17 mouse cellular contexts compared by ENCODE assay signal in the genomic region with DNA sequence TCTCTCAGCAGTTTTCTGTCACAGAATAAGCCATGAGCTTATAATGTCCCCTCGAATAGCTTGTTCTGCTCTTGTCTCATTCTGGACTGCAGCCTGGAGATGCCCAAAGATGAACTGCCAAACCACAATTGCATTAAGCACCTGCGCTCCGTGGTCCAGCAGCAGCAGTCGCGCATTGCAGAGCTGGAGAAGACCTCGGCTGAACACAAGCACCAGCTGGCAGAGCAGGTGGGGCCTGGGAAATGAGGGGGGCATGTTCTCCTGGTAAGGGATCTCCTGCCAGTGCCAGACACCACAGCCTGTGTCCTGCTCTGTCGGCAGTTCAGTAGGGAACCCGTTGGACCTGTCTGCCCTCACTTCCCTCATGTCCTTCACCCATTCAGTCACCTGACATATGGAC. TPM values are rescaled to one million over a fixed set of nuclear protein-coding genes. Genes with fewer than 3 reads are reported as not detected.
DNase-seq lines count a peak whose midpoint lies in the region; ATAC-seq and TF ChIP-seq lines count a peak whose summit lies in the region.
"Had no signal": no experiment of that assay in that cellular context is flagged by ENCODE, and none has a peak within 500 bp of the region (broad histone marks: within the 10 kb centered on the region; RNA-seq: fewer than 3 reads in every experiment).

No protein-coding gene starts in this region.

- no peak overlapping the region for H3ac ChIP-seq in myocyte (ENCODE audit: control insufficient read depth, insufficient read length)

- H3K9me3 ChIP-seq in hindbrain, postnatal 0 days (ENCODE audit: low read length): no peaks in the 10 kb centered on the region
- H3K9me3 ChIP-seq in hindbrain, embryonic 11.5 days (ENCODE audit: control insufficient read depth, low read length): no peaks in the 10 kb centered on the region
- H3K9me3 ChIP-seq: forebrain, embryonic 15.5 days; liver, embryonic 12.5 days; neural tube, embryonic 12.5 days had no signal

- ATAC-seq in hindbrain, postnatal 0 days: no peak
- ATAC-seq in hindbrain, embryonic 11.5 days (ENCODE audit: low FRiP score): no peak
- ATAC-seq: forebrain, embryonic 15.5 days; hindbrain, embryonic 16.5 days; liver, embryonic 12.5 days; midbrain, embryonic 16.5 days had no signal

- no peaks in the 10 kb centered on the region for H3K4me1 ChIP-seq in hindbrain, postnatal 0 days (ENCODE audit: insufficient read depth, low read length)
- H3K4me1 ChIP-seq in hindbrain, embryonic 11.5 days (replicated peaks; ENCODE audit: control insufficient read depth, insufficient read depth, low read length): no peaks in the 10 kb centered on the region
- peaks cover 50% of the 10 kb centered on the region for H3K4me1 ChIP-seq in spleen, adult 2 months (ENCODE audit: control insufficient read depth, insufficient read depth, insufficient read length)
- H3K4me1 ChIP-seq: forebrain, embryonic 15.5 days; liver, embryonic 12.5 days; neural tube, embryonic 12.5 days had no signal

- TF ChIP-seq POLR2A in spleen, adult 2 months (IDR thresholded peaks at IDR 0.05; ENCODE audit: low read depth, low read length): no peak
- TF ChIP-seq POLR2A in myocyte (IDR thresholded peaks at IDR 0.05; ENCODE audit: insufficient read length, low read depth): no peak

- no peak overlapping the region for H3K4me2 ChIP-seq in hindbrain, postnatal 0 days (ENCODE audit: low read depth, low read length)
- H3K4me2 ChIP-seq in hindbrain, embryonic 11.5 days (replicated peaks; ENCODE audit: low read depth, low read length): no peak overlapping the region
- no peak overlapping the region for H3K4me2 ChIP-seq in myocyte (ENCODE audit: low read depth)
- H3K4me2 ChIP-seq: forebrain, embryonic 15.5 days; liver, embryonic 12.5 days; neural tube, embryonic 12.5 days had no signal

- TF ChIP-seq CTCF in hindbrain, postnatal 0 days (IDR thresholded peaks at IDR 0.05; ENCODE audit: low read depth): no peak
- TF ChIP-seq CTCF in spleen, adult 2 months (IDR thresholded peaks at IDR 0.05; ENCODE audit: extremely low read depth, insufficient read depth, insufficient read length, insufficient replicate concordance): no peak

- H3K4me3 ChIP-seq in hindbrain, postnatal 0 days (ENCODE audit: low read length): no peak overlapping the region
- H3K4me3 ChIP-seq in hindbrain, embryonic 11.5 days (ENCODE audit: low read depth, low read length): no peak overlapping the region
- H3K4me3 ChIP-seq in spleen, adult 2 months (ENCODE audit: extremely low read depth, insufficient read depth, insufficient read length): no peak overlapping the region
- no peak overlapping the region for H3K4me3 ChIP-seq in myocyte
- H3K4me3 ChIP-seq: forebrain, embryonic 15.5 days; heart, adult 2 months; liver, embryonic 12.5 days; neural tube, embryonic 12.5 days had no signal

- H3K9ac ChIP-seq in hindbrain, postnatal 0 days (replicated peaks; ENCODE audit: low read length): no peak overlapping the region
- H3K9ac ChIP-seq in hindbrain, embryonic 11.5 days (ENCODE audit: low read depth, low read length): no peak overlapping the region
- H3K9ac ChIP-seq: forebrain, embryonic 15.5 days; liver, embryonic 12.5 days; neural tube, embryonic 12.5 days had no signal

- DNase-seq in hindbrain, postnatal 0 days (ENCODE audit: low spot score): peak; percentile 42
- no peak for DNase-seq in hindbrain, embryonic 11.5 days (ENCODE audit: low spot score)
- no peak for DNase-seq in spleen, adult 2 months (ENCODE audit: low read depth in 1 of 2, low spot score in 2 of 2)
- no peak for DNase-seq in spleen, adult 18-20 months
- DNase-seq in cerebellum, adult 18-20 months: peak; percentile 63 to 72
- no peak for DNase-seq in testis, postnatal 14 days (ENCODE audit: low spot score)
- DNase-seq: gastrocnemius, postnatal 10 days; heart, adult 2 months; kidney, postnatal 14 days had no signal

- no peaks in the 10 kb centered on the region for H3K27me3 ChIP-seq in hindbrain, postnatal 0 days (ENCODE audit: insufficient read depth, low read length)
- no peaks in the 10 kb centered on the region for H3K27me3 ChIP-seq in hindbrain, embryonic 11.5 days (ENCODE audit: control insufficient read depth, insufficient read depth, low read length)
- no peaks in the 10 kb centered on the region for H3K27me3 ChIP-seq in spleen, adult 2 months (ENCODE audit: control insufficient read depth, insufficient read depth, low read length)
- no peaks in the 10 kb centered on the region for H3K27me3 ChIP-seq in myocyte (ENCODE audit: control insufficient read depth, insufficient read depth, insufficient read length)
- H3K27me3 ChIP-seq: forebrain, embryonic 15.5 days; liver, embryonic 12.5 days; neural tube, embryonic 12.5 days had no signal

- H3K79me2 ChIP-seq in myocyte (ENCODE audit: control insufficient read depth, insufficient read depth): no peaks in the 10 kb centered on the region

- peak overlapping the region; percentile 57; the same call in 1 of the 2 replicates for H3K27ac ChIP-seq in hindbrain, postnatal 0 days
- H3K27ac ChIP-seq in hindbrain, embryonic 11.5 days (ENCODE audit: low read depth, low read length): no peak overlapping the region
- H3K27ac ChIP-seq in spleen, adult 2 months (ENCODE audit: insufficient read depth, low read length): peak overlapping the region; percentile 63
- H3K27ac ChIP-seq: liver, embryonic 12.5 days; neural tube, embryonic 12.5 days had no signal

- H3K36me3 ChIP-seq in hindbrain, postnatal 0 days (ENCODE audit: insufficient read depth, low read length): peaks cover 41% of the 10 kb centered on the region
- H3K36me3 ChIP-seq in hindbrain, embryonic 11.5 days (ENCODE audit: control insufficient read depth, insufficient read depth, low read length): peaks cover 8% of the 10 kb centered on the region; the same call in 1 of the 2 replicates
- peaks cover 14% of the 10 kb centered on the region for H3K36me3 ChIP-seq in spleen, adult 2 months (ENCODE audit: control insufficient read depth, insufficient read depth, low read length)
- peaks cover 32% of the 10 kb centered on the region for H3K36me3 ChIP-seq in myocyte (ENCODE audit: control insufficient read depth, insufficient read depth)

- WGBS in hindbrain, postnatal 0 days: 73% methylated on average over 8 of the region's 8 CpGs
- 96% methylated on average over 8 of the region's 8 CpGs for WGBS in hindbrain, embryonic 11.5 days
- 38% methylated on average over 8 of the region's 8 CpGs for WGBS in spleen, adult 2 months

TF ChIP-seq in myocyte, 11 proteins besides CTCF, POLR2A, EP300 and RAD21:
- TF ChIP-seq MYOG (IDR thresholded peaks at IDR 0.05; ENCODE audit: control insufficient read depth in 1 of 3, insufficient read depth in 1 of 3, insufficient read length in 2 of 3, low read depth in 2 of 3) (peak; percentile 31 to 95 (median 89)), MYOD1 (IDR thresholded peaks at IDR 0.05; ENCODE audit: control insufficient read depth in 1 of 3, insufficient read length in 2 of 3, low read depth in 2 of 3) (peak; percentile 20 to 93 (median 89)), REST (IDR thresholded peaks at IDR 0.05; ENCODE audit: insufficient read depth, insufficient read length) (no peak), TCF3 (IDR thresholded peaks at IDR 0.05; ENCODE audit: insufficient read length, low read depth) (peak; percentile 73), TCF12 (IDR thresholded peaks at IDR 0.05; ENCODE audit: insufficient read depth, poor library complexity, severe bottlenecking) (peak; percentile 64), USF1 (IDR thresholded peaks at IDR 0.05; ENCODE audit: low read depth) (no peak)

RNA-seq across cellular contexts. Expression of a gene that starts 22.7 kb away (rescaled TPM):
- total RNA-seq in hindbrain, postnatal 0 days (2014; rRNA removed): 174 and 181 TPM in 2 replicates
- 112 and 120 TPM in 2 replicates for polyA plus RNA-seq in hindbrain, postnatal 0 days (2015; fragmentation: Nextera tagmentation; extraction: Ambion mirVana)
- polyA plus RNA-seq in hindbrain, embryonic 11.5 days (2014; fragmentation: Nextera tagmentation; extraction: Ambion mirVana): 126 and 170 TPM in 2 replicates
- polyA plus RNA-seq in spleen, adult 2 months (2012; rRNA removed): 67.8 and 84.5 TPM in 2 replicates
- polyA plus RNA-seq in myocyte (2012; fragmentation: generic; extraction: Trizol): 52.5 TPM

RNA-seq across cellular contexts. Expression of a gene that starts 24.9 kb away (rescaled TPM):
- 98.1 and 105 TPM in 2 replicates for total RNA-seq in hindbrain, postnatal 0 days (2014; rRNA removed)
- 75.8 and 76.3 TPM in 2 replicates for polyA plus RNA-seq in hindbrain, postnatal 0 days (2015; fragmentation: Nextera tagmentation; extraction: Ambion mirVana)
- 44.2 and 44.7 TPM in 2 replicates for polyA plus RNA-seq in hindbrain, embryonic 11.5 days (2014; fragmentation: Nextera tagmentation; extraction: Ambion mirVana)
- 24.1 and 29.4 TPM in 2 replicates for polyA plus RNA-seq in spleen, adult 2 months (2012; rRNA removed)
- polyA plus RNA-seq in myocyte (2012; fragmentation: generic; extraction: Trizol): 35.2 TPM

RNA-seq across cellular contexts. Expression of a gene that starts 25.1 kb away (rescaled TPM):
- 73.9 and 98.9 TPM in 2 replicates for total RNA-seq in hindbrain, postnatal 0 days (2014; rRNA removed)
- polyA plus RNA-seq in hindbrain, postnatal 0 days (2015; fragmentation: Nextera tagmentation; extraction: Ambion mirVana): 135 and 140 TPM in 2 replicates
- polyA plus RNA-seq in hindbrain, embryonic 11.5 days (2014; fragmentation: Nextera tagmentation; extraction: Ambion mirVana): 125 and 130 TPM in 2 replicates
- polyA plus RNA-seq in spleen, adult 2 months (2012; rRNA removed): 19.8 and 21.2 TPM in 2 replicates
- 115 TPM for polyA plus RNA-seq in myocyte (2012; fragmentation: generic; extraction: Trizol)

RNA-seq across cellular contexts. Expression of a gene that starts 35.3 kb away (rescaled TPM):
- total RNA-seq in hindbrain, postnatal 0 days (2014; rRNA removed): 0.58 and 2.3 TPM in 2 replicates
- 0.55 and 0.66 TPM in 2 replicates for polyA plus RNA-seq in hindbrain, postnatal 0 days (2015; fragmentation: Nextera tagmentation; extraction: Ambion mirVana)
- not detected in 2 replicates for polyA plus RNA-seq in hindbrain, embryonic 11.5 days (2014; fragmentation: Nextera tagmentation; extraction: Ambion mirVana)
- 15.2 and 17.1 TPM in 2 replicates for polyA plus RNA-seq in spleen, adult 2 months (2012; rRNA removed)
- not detected for polyA plus RNA-seq in myocyte (2012; fragmentation: generic; extraction: Trizol)
- total RNA-seq: gastrocnemius, postnatal 10 days; heart, adult 2 months; megakaryocyte progenitor cell, adult 5-6 weeks had no signal
- polyA plus RNA-seq: heart, adult 2 months; heart, postnatal 0 days; midbrain, embryonic 16.5 days; neural tube, embryonic 12.5 days had no signal

RNA-seq across cellular contexts. Expression of a gene that starts 57.6 kb away (rescaled TPM):
- 565 and 585 TPM in 2 replicates for total RNA-seq in hindbrain, postnatal 0 days (2014; rRNA removed)
- 1,081 and 1,089 TPM in 2 replicates for polyA plus RNA-seq in hindbrain, postnatal 0 days (2015; fragmentation: Nextera tagmentation; extraction: Ambion mirVana)
- 742 and 751 TPM in 2 replicates for polyA plus RNA-seq in hindbrain, embryonic 11.5 days (2014; fragmentation: Nextera tagmentation; extraction: Ambion mirVana)
- 376 and 451 TPM in 2 replicates for polyA plus RNA-seq in spleen, adult 2 months (2012; rRNA removed)
- polyA plus RNA-seq in myocyte (2012; fragmentation: generic; extraction: Trizol): 2,234 TPM

Comparison
In these comparisons a context has a peak if more than half of its experiments do, and no peak if none do; other contexts are left out.
1. DNase-seq: peak in hindbrain, postnatal 0 days (single experiment) and cerebellum, adult 18-20 months (2 of 2); none in hindbrain, embryonic 11.5 days (single experiment), spleen, adult 2 months (0 of 2), spleen, adult 18-20 months (0 of 2) and testis, postnatal 14 days (single experiment).